In the genomic region with DNA sequence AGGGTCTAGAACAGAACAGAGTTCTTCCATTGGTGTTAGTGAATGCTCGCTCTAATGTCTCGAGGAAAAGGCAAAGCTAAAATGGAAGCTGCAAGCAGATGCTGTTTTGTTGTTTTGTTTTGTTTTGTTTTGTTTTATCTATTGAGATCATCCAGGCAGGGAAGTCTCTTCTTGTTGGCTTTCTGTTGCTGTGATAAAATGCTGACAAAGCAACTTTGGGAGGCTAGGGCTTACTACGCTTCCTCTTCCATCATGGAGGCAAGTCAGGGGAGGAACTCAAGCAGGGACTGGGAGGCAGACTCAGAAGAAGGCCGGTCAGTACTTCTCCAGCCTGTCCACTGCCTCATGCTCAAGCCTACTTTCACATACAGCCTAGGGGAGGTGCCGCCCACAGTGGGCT, we compare ENCODE assay signal across 22 mouse cellular contexts. TPM values are rescaled to one million over a fixed set of nuclear protein-coding genes. Genes with fewer than 3 reads are reported as not detected.
"Had no signal": no experiment of that assay in that cellular context is flagged by ENCODE, and none has a peak within 500 bp of the region (broad histone marks: within the 10 kb centered on the region; RNA-seq: fewer than 3 reads in every experiment).

No protein-coding gene starts in this region.

- H3K27me3 ChIP-seq: midbrain, embryonic 12.5 days; neural tube, embryonic 13.5 days; neural tube, embryonic 15.5 days; stomach, embryonic 15.5 days had no signal

- H3K9me3 ChIP-seq: neural tube, embryonic 13.5 days; neural tube, embryonic 15.5 days; stomach, embryonic 15.5 days had no signal

- H3K4me1 ChIP-seq: midbrain, embryonic 12.5 days; neural tube, embryonic 13.5 days; neural tube, embryonic 15.5 days; stomach, embryonic 15.5 days had no signal

- ATAC-seq: midbrain, embryonic 16.5 days had no signal

- H3K9ac ChIP-seq: lung, embryonic 14.5 days; midbrain, embryonic 12.5 days; neural tube, embryonic 13.5 days; neural tube, embryonic 15.5 days; stomach, embryonic 15.5 days had no signal

- H3K27ac ChIP-seq: midbrain, embryonic 10.5 days; midbrain, embryonic 12.5 days; neural tube, embryonic 13.5 days; neural tube, embryonic 15.5 days; stomach, embryonic 15.5 days; stomach, postnatal 0 days had no signal

- H3K4me3 ChIP-seq: midbrain, embryonic 10.5 days; midbrain, embryonic 12.5 days; myocyte; neural tube, embryonic 13.5 days; neural tube, embryonic 15.5 days; stomach, embryonic 15.5 days had no signal

- DNase-seq: lung, adult 18-20 months; lung, embryonic 14.5 days; lung, postnatal 10 days; lung, postnatal 4 days; midbrain, embryonic 14.5 days; retina, postnatal 1 day; right cerebral cortex, adult 18-20 months; right cerebral cortex, postnatal 25 days; right cerebral cortex, postnatal 4 days; thymus, adult 2 months; thymus, postnatal 25 days; thymus, postnatal 4 days had no signal

- H3K36me3 ChIP-seq: midbrain, embryonic 10.5 days; midbrain, embryonic 12.5 days; neural tube, embryonic 13.5 days; neural tube, embryonic 15.5 days; stomach, embryonic 15.5 days had no signal

RNA-seq across cellular contexts. Expression of a gene that starts 31.3 kb away (rescaled TPM):
- total RNA-seq: megakaryocyte, adult 5-6 weeks; megakaryocyte-erythroid progenitor cell, adult 5-6 weeks had no signal
